Mouse (Mus musculus): ENCODE data around the gene Ralgps2. TPM values are rescaled to one million over a fixed set of nuclear protein-coding genes. Genes with fewer than 3 reads are reported as not detected.

The Ralgps2 gene
- 10 to 100 TPM; 34.9 to 50.6 (median 44.1) TPM for total RNA-seq (2022)

- peak; percentile 23 to 40 for DNase-seq (ENCODE audit: low spot score in 2 of 2)
Measured at GRCm38 (mm10) chr1:156939251-156940141, at the start of gene Ralgps2. Gene Ralgps2, minus strand, starts transcription at chr1:156939626.

GRCm38 (mm10) chr1:156987576-156987975, 48.1 kb upstream of the Ralgps2 start:
- no peak for DNase-seq (ENCODE audit: low spot score in 2 of 2)

- DNase-seq (ENCODE audit: low spot score in 2 of 2) = no peak
Measured at GRCm38 (mm10) chr1:156986641-156987345, 47.4 kb upstream of the Ralgps2 start.

GRCm38 (mm10) chr1:156985657-156986640, 46.5 kb upstream of the Ralgps2 start:
- DNase-seq (ENCODE audit: low spot score in 2 of 2) = no peak

- no peak for DNase-seq (ENCODE audit: low spot score in 2 of 2)
Measured at GRCm38 (mm10) chr1:156983009-156983870, 43.8 kb upstream of the Ralgps2 start.

GRCm38 (mm10) chr1:156981975-156982374, 42.5 kb upstream of the Ralgps2 start:
- no peak for DNase-seq (ENCODE audit: low spot score in 2 of 2)

GRCm38 (mm10) chr1:156979722-156980121, 40.3 kb upstream of the Ralgps2 start:
- no peak for DNase-seq (ENCODE audit: low spot score in 2 of 2)

GRCm38 (mm10) chr1:156978656-156979055, 39.2 kb upstream of the Ralgps2 start:
- no peak for DNase-seq (ENCODE audit: low spot score in 2 of 2)

- no peak for DNase-seq (ENCODE audit: low spot score in 2 of 2)
Measured at GRCm38 (mm10) chr1:156973857-156974256, 34.4 kb upstream of the Ralgps2 start.

GRCm38 (mm10) chr1:156972391-156972790, 33.0 kb upstream of the Ralgps2 start:
- no peak for DNase-seq (ENCODE audit: low spot score in 2 of 2)

GRCm38 (mm10) chr1:156971206-156971811, 31.9 kb upstream of the Ralgps2 start:
- no peak for DNase-seq (ENCODE audit: low spot score in 2 of 2)

GRCm38 (mm10) chr1:156970641-156971040, 31.2 kb upstream of the Ralgps2 start:
- DNase-seq (ENCODE audit: low spot score in 2 of 2) = no peak

- no peak for DNase-seq (ENCODE audit: low spot score in 2 of 2)
Measured at GRCm38 (mm10) chr1:156968107-156968506, 28.7 kb upstream of the Ralgps2 start.

- no peak for DNase-seq (ENCODE audit: low spot score in 2 of 2)
Measured at GRCm38 (mm10) chr1:156964586-156964932, 25.1 kb upstream of the Ralgps2 start.

GRCm38 (mm10) chr1:156963871-156964585, 24.6 kb upstream of the Ralgps2 start:
- DNase-seq (ENCODE audit: low spot score in 2 of 2) = no peak

GRCm38 (mm10) chr1:156961481-156962265, 22.2 kb upstream of the Ralgps2 start:
- DNase-seq (ENCODE audit: low spot score in 2 of 2) = no peak

- no peak for DNase-seq (ENCODE audit: low spot score in 2 of 2)
Measured at GRCm38 (mm10) chr1:156959004-156959403, 19.6 kb upstream of the Ralgps2 start.

- DNase-seq (ENCODE audit: low spot score in 2 of 2) = no peak
Measured at GRCm38 (mm10) chr1:156957360-156957759, 17.9 kb upstream of the Ralgps2 start.

Measured in left cerebral cortex, adult 8-10 months (tissue).